Mouse (Mus musculus): Measurements from ENCODE around the gene Serpinb9f. TPM values are rescaled to one million over a fixed set of nuclear protein-coding genes. Genes with fewer than 3 reads are reported as not detected.

Serpinb9f gene
- polyA plus RNA-seq (2017; shearing (Covaris generic)), result not detected

DNA sequence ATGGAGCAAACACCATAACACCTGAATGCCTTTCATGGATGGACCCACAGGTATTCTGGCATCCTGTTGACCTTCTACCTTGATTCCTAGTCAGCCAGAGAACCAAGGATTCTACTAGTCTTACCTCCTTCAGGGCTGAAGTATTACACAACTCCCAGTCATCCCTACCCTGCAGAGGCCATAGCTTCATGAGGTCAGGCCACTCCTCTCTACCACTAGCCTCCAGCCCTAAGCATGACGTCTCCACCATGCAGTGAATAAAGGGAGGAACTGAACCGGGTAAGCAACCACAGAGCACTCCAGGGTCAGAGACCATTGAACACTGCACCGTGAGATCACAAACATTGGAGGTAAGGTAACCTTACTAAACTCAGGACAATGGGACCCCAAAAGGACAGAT lies at the start of gene Serpinb9f:
TSS of gene Serpinb9f (plus strand) at position 301 of the 400 bp plus-strand sequence.

Other genes starting within 250 kb of the Serpinb9f start
- not detected for gene Serpinb1b, start 245.5 kb upstream of the Serpinb9f start, polyA plus RNA-seq (2017; shearing (Covaris generic))
- gene Serpinb9c, start 164.3 kb upstream of the Serpinb9f start, polyA plus RNA-seq (2017; shearing (Covaris generic)), result not detected
- gene Serpinb9d, start 131.1 kb upstream of the Serpinb9f start, polyA plus RNA-seq (2017; shearing (Covaris generic)), result not detected
- gene Serpinb9e, start 74.5 kb upstream of the Serpinb9f start, polyA plus RNA-seq (2017; shearing (Covaris generic)), result not detected
- gene Gm11397, start 71.7 kb downstream of the Serpinb9f start, polyA plus RNA-seq (2017; shearing (Covaris generic)), result 0.23 TPM
- not detected for gene Serpinb9g, start 160.7 kb downstream of the Serpinb9f start, polyA plus RNA-seq (2017; shearing (Covaris generic))